Mouse (Mus musculus) brain, embryonic 14.5 days (tissue): ENCODE data around the gene Gm5737.

Experiments
- CTCF ChIP-seq: fragments of 200-500 bp; IDR thresholded peaks from 2 replicates; pipeline ENCODE4 v1.5.1; 2012; ENCODE audit warnings: inconsistent platforms, mild to moderate bottlenecking, moderate library complexity, borderline replicate concordance; ENCODE audit not compliant: insufficient read depth, insufficient read length; ENCODE audit errors: extremely low read depth
- POLR2A ChIP-seq: fragments of 200-500 bp; IDR thresholded peaks from 2 replicates; pipeline ENCODE4 v1.6.1; 2012; ENCODE audit warnings: mild to moderate bottlenecking, inconsistent platforms, borderline replicate concordance; ENCODE audit not compliant: poor library complexity, insufficient read depth, insufficient read length, severe bottlenecking; ENCODE audit errors: extremely low read depth

DNA sequence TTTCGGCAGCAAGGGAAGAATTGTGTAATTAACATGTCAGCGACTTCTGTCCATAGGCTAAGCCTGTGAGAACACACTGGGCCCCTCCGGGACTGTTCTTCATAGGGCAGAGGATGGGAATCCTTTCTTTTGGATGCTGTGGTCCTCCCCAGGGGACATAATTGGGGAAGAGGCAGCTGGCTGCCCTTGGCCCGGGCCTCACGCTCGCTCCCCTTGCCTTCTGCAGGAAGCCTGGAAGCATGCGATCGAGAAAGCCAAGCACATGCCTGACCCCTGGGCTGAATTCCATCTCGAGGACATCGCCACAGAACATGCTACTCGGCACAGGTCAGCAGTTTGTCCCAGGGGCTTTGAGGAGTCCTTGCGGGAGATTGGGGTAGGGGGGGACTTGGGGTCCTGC, 60.9 kb downstream of the Gm5737 start:
- TF ChIP-seq POLR2A: no peak
- no peak for TF ChIP-seq CTCF
